Mouse (Mus musculus): Measurements from ENCODE around the gene D17H6S53E. TPM values are rescaled to one million over a fixed set of nuclear protein-coding genes. Genes with fewer than 3 reads are reported as not detected.

The D17H6S53E gene
- polyA plus RNA-seq, 1 experiment from 2014 or later: 14.4 TPM

DNA sequence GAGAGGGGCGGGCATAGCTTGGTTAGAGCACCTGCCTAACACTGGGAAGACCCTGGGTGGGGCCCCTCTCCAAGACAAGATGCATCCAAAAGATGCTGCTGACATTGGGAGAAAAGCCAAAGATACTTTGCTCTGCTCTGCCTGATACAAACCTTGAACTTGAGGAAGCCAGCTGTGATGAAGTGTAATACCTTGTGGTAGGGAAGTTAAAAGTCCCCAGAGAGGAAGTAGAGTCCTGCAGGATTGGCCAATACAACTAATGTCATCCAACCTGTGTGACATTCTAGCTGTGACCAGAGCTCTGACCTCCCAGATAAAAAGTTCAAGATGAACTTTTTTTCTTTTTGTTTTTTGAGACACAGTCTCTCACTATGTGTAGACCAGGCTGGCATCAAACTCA lies 1.1 kb upstream of the D17H6S53E start:
- Histone ChIP-seq H3K4me2 (replicated peaks; ENCODE audit: low read depth) (no peak overlapping the region), H3K9me3 (ENCODE audit: control insufficient read depth, low read length) (no peaks in the 10 kb centered on the region), H3K4me3 (ENCODE audit: low read depth, low read length) (no peak overlapping the region), H3K27ac (replicated peaks) (peak overlapping the region; percentile 74), H3K4me1 (replicated peaks; ENCODE audit: control insufficient read depth, insufficient read depth) (peaks cover 3% of the 10 kb centered on the region; the same call in 1 of the 2 replicates), H3K27me3 (ENCODE audit: control insufficient read depth, insufficient read depth, low read length) (no peaks in the 10 kb centered on the region), H3K9ac (ENCODE audit: low read length) (no peak overlapping the region), H3K36me3 (ENCODE audit: control insufficient read depth, insufficient read depth, low read length) (no peaks in the 10 kb centered on the region; the same call in 1 of the 2 replicates)
- TF ChIP-seq CTCF (IDR thresholded peaks at IDR 0.05; ENCODE audit: low read depth): no peak
- no peak for TF ChIP-seq EP300 (optimal IDR thresholded peaks at IDR 0.05)
- DNase-seq (ENCODE audit: low spot score): no peak
- WGBS: 87% methylated on average over 1 of the region's 1 CpGs
- ATAC-seq (ENCODE audit: low FRiP score, low TSS enrichment): no peak

DNA sequence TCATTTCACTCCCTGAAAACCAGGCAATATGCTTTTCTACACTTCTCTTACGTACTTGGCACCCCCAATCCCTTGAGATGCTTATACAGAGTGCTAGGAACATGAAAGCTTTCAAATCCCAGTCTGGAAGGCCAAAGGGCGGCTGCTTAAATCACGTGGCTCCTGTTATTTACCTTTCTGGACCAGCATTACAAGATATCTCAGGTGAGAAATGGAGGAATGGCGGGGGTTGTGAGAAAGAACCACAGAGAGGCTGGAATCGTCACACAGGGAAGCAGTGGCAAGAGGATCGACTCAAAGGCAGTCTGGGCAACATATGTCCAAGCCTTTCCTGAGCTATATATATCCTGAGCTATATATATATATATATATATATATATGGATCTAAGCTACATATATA lies 595 bp upstream of the D17H6S53E start:
- Histone ChIP-seq H3K9ac (ENCODE audit: low read length) (peak overlapping the region; percentile 77), H3K27ac (replicated peaks) (peak overlapping the region; percentile 87), H3K4me3 (ENCODE audit: low read depth, low read length) (peak overlapping the region; percentile 61), H3K9me3 (ENCODE audit: control insufficient read depth, low read length) (no peaks in the 10 kb centered on the region), H3K36me3 (ENCODE audit: control insufficient read depth, insufficient read depth, low read length) (no peaks in the 10 kb centered on the region; the same call in none of the 2 replicates), H3K27me3 (ENCODE audit: control insufficient read depth, insufficient read depth, low read length) (no peaks in the 10 kb centered on the region), H3K4me1 (replicated peaks; ENCODE audit: control insufficient read depth, insufficient read depth) (peaks cover 3% of the 10 kb centered on the region; the same call in 1 of the 2 replicates), H3K4me2 (replicated peaks; ENCODE audit: low read depth) (peak overlapping the region; percentile 85)
- TF ChIP-seq EP300 (optimal IDR thresholded peaks at IDR 0.05): no peak
- TF ChIP-seq CTCF (IDR thresholded peaks at IDR 0.05; ENCODE audit: low read depth): no peak
- WGBS: 11% methylated on average over 6 of the region's 6 CpGs
- ATAC-seq (ENCODE audit: low FRiP score, low TSS enrichment): no peak
- peak; percentile 76 for DNase-seq (ENCODE audit: low spot score)

DNA sequence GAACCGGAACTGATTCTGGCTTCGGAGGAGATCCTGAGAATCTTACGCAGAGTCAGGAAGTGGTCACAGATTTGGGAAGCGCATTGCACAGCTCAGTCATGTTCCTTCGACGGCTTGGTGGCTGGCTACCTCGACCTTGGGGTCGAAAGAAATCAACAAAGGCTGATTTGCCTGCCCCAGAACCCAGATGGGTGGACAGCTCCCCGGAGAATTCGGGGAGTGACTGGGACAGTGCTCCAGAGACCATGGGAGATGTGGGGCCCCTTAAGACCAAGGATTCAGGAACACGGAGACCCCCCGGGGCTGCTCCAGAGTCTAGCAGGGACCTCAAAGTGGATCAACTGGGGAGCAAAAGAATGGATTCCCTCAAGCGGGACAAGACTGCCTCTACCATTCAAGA lies 844 bp downstream of the D17H6S53E start:
- no peak for DNase-seq (ENCODE audit: low spot score)
- TF ChIP-seq EP300 (optimal IDR thresholded peaks at IDR 0.05) (no peak), CTCF (IDR thresholded peaks at IDR 0.05; ENCODE audit: low read depth) (no peak)
- ATAC-seq (ENCODE audit: low FRiP score, low TSS enrichment): no peak
- Histone ChIP-seq H3K4me2 (replicated peaks; ENCODE audit: low read depth) (peak overlapping the region; percentile 85), H3K4me3 (ENCODE audit: low read depth, low read length) (peak overlapping the region; percentile 61), H3K4me1 (replicated peaks; ENCODE audit: control insufficient read depth, insufficient read depth) (peaks cover 3% of the 10 kb centered on the region; the same call in 1 of the 2 replicates), H3K9me3 (ENCODE audit: control insufficient read depth, low read length) (no peaks in the 10 kb centered on the region), H3K27ac (replicated peaks) (peak overlapping the region; percentile 87), H3K36me3 (ENCODE audit: control insufficient read depth, insufficient read depth, low read length) (no peaks in the 10 kb centered on the region; the same call in none of the 2 replicates), H3K27me3 (ENCODE audit: control insufficient read depth, insufficient read depth, low read length) (no peaks in the 10 kb centered on the region), H3K9ac (ENCODE audit: low read length) (peak overlapping the region; percentile 77)
- WGBS: 47% methylated on average over 13 of the region's 13 CpGs

DNA sequence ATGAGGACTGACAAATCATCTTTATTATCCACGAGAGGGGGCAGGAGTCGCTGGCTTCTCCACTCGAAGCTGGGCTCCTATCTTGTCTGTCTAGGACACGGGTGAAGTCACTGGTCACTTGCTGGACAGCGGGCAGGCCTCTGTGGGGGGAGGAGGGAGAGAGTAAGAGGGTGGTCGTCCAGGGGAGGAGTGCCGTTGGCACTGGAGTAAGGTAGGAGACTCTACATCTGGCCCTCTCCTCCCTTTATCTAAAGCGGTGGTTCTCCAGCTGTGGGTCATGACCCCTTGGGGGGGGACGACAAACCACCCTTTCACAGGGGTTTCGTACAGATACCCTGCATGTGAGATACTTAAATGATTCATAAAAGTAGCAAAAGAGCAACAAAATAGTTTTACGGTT lies 2.8 kb downstream of the D17H6S53E start:
- Histone ChIP-seq H3K27ac (replicated peaks) (no peak overlapping the region), H3K9me3 (ENCODE audit: control insufficient read depth, low read length) (no peaks in the 10 kb centered on the region), H3K4me3 (ENCODE audit: low read depth, low read length) (no peak overlapping the region), H3K36me3 (ENCODE audit: control insufficient read depth, insufficient read depth, low read length) (no peaks in the 10 kb centered on the region; the same call in none of the 2 replicates), H3K27me3 (ENCODE audit: control insufficient read depth, insufficient read depth, low read length) (no peaks in the 10 kb centered on the region), H3K9ac (ENCODE audit: low read length) (no peak overlapping the region), H3K4me1 (replicated peaks; ENCODE audit: control insufficient read depth, insufficient read depth) (peaks cover 3% of the 10 kb centered on the region; the same call in 1 of the 2 replicates), H3K4me2 (replicated peaks; ENCODE audit: low read depth) (no peak overlapping the region)
- TF ChIP-seq CTCF (IDR thresholded peaks at IDR 0.05; ENCODE audit: low read depth): no peak
- 73% methylated on average over 11 of the region's 11 CpGs for WGBS
- no peak for ATAC-seq (ENCODE audit: low FRiP score, low TSS enrichment)
- DNase-seq (ENCODE audit: low spot score): no peak

DNA sequence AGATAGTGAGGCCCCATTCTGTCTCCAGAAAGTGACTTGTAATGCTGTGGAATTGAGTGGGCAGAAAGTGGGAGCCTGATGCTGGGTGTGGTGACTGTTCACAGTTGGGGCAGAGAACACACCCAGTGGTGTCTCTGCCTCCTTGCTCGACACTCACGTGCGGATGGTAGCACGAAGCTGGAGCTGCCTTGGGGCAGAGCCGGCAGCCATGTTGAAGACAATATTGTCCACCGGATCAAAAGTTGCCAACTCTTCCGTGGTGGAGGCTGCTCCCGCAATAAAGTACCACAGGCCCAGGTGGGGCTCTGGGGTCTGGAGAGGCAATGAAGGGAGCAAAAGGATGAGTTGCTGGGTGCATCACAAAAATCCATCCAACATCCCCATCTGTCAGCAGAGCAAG lies 4.9 kb downstream of the D17H6S53E start:
- Histone ChIP-seq H3K27ac (replicated peaks) (no peak overlapping the region), H3K4me3 (ENCODE audit: low read depth, low read length) (no peak overlapping the region), H3K9ac (ENCODE audit: low read length) (no peak overlapping the region), H3K9me3 (ENCODE audit: control insufficient read depth, low read length) (no peaks in the 10 kb centered on the region), H3K4me1 (replicated peaks; ENCODE audit: control insufficient read depth, insufficient read depth) (peaks cover 3% of the 10 kb centered on the region; the same call in 1 of the 2 replicates), H3K36me3 (ENCODE audit: control insufficient read depth, insufficient read depth, low read length) (no peaks in the 10 kb centered on the region; the same call in none of the 2 replicates), H3K4me2 (replicated peaks; ENCODE audit: low read depth) (no peak overlapping the region), H3K27me3 (ENCODE audit: control insufficient read depth, insufficient read depth, low read length) (no peaks in the 10 kb centered on the region)
- no peak for ATAC-seq (ENCODE audit: low FRiP score, low TSS enrichment)
- TF ChIP-seq CTCF (IDR thresholded peaks at IDR 0.05; ENCODE audit: low read depth) (no peak), EP300 (optimal IDR thresholded peaks at IDR 0.05) (no peak)
- WGBS: 91% methylated on average over 8 of the region's 8 CpGs
- DNase-seq (ENCODE audit: low spot score): no peak

DNA sequence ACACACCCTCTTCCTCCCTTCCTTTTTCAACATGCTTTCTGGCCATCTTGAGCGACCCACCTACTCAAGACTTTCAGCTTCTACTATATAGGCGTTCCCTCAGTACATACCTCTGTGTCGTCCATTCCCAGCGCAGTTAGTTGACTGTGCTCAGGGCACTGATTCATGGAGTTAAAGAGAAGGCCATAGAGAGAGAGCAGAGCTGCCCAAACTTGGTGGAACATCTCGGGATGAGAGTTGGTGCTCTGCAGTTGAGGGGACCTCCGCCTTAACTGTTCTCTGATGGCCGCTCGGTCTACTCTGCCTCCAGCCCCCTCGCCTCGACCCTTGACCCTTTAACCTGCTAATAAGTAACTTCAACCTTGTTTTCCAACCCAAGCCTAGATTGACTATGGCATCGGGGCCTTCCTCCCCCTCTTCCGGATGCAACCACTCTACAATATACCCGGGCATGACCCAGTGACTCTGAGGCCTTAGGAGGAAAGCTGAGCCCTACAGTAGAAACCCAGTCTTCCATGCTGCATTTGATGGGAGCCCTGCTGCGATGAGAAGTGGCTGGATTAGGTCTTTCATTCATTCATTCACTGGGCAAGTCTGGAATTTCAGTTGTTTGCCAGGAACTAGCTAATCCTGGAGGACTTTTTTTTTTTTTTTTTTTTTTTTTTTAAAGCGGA lies 5.5 kb downstream of the D17H6S53E start, which contains the start of gene Apom:
Gene Apom, minus strand, starts transcription at position 551 of the 674 bp plus-strand sequence.
- H3K36me3 ChIP-seq (ENCODE audit: control insufficient read depth, insufficient read depth, low read length): no peaks in the 10 kb centered on the region; the same call in none of the 2 replicates
- DNase-seq (ENCODE audit: low spot score) (no peak), ATAC-seq (ENCODE audit: low FRiP score, low TSS enrichment) (no peak)
- no peak for TF ChIP-seq EP300 (optimal IDR thresholded peaks at IDR 0.05)
- TF ChIP-seq CTCF (IDR thresholded peaks at IDR 0.05; ENCODE audit: low read depth): no peak
- H3K4me2 ChIP-seq (replicated peaks; ENCODE audit: low read depth): no peak within 1 kb of the TSS
- no peak within 1 kb of the TSS for H3K27ac ChIP-seq (replicated peaks)
- 69% methylated on average over 15 of the region's 15 CpGs for WGBS
- H3K9me3 ChIP-seq (ENCODE audit: control insufficient read depth, low read length): no peaks in the 10 kb centered on the region
- no peaks in the 10 kb centered on the region for H3K27me3 ChIP-seq (ENCODE audit: control insufficient read depth, insufficient read depth, low read length)
- peaks cover 2% of the 10 kb centered on the region; the same call in 1 of the 2 replicates for H3K4me1 ChIP-seq (replicated peaks; ENCODE audit: control insufficient read depth, insufficient read depth)
- H3K9ac ChIP-seq (ENCODE audit: low read length): no peak within 1 kb of the TSS
- H3K4me3 ChIP-seq (ENCODE audit: low read depth, low read length): no peak within 1 kb of the TSS

Data from stomach, postnatal 0 days (tissue).